Mouse (Mus musculus): ENCODE measurements at regions not wholly inside any gene's neighbourhood (a gene's known extent, or its start where the extent isn't known, plus 50 kb on each side); places are given as distances from the start of the nearest gene placed in this dataset.

DNA sequence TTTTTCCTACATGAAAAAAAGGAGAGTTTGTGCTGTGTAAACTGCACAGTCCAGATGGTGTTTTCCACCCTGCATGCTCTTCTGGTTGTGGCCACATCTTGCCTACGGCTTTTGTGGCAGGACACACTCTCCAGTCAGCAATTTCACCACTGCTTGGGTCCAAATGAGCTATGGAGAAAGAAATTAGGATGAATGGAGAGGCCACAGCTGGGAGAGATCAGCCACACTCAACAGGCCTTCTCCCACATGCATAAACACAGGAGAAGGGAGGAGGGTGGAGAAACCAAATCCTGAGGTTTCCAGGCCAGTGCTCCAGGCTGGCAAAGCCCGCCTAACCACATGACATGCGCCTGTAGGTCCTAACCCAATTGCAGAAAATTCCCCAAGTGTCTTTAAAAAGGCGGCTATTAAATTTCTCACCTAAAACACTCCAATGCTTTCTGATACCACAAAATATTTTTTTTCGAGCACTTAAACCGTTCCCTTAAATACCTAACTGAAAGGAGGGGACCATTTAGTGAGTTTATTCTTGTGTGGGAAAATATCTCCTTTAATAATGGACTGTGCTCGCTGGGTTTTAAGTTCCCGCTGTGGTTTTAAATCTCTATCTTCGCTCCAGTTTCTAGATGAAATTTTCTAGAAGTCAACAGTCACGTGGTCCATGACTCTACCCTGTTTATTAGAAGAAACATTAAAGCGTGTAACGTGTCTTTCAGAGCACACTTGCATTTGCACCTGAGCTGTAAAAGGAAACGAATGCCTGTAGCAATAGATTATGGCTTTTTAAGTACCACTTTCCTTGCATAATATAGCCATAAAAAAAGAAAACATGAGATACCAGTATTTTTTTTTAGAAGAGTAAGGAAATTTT lies 97.9 kb upstream of the BC052040 start:
- no peak for DNase-seq (ENCODE audit: extremely low spot score in 1 of 2, low spot score in 1 of 2)

- no peak for DNase-seq (ENCODE audit: extremely low spot score in 1 of 2, low spot score in 1 of 2)
These were observed 93.1 kb upstream of the BC052040 start for GRCm38 (mm10) chr2:115488465-115488864.

DNA sequence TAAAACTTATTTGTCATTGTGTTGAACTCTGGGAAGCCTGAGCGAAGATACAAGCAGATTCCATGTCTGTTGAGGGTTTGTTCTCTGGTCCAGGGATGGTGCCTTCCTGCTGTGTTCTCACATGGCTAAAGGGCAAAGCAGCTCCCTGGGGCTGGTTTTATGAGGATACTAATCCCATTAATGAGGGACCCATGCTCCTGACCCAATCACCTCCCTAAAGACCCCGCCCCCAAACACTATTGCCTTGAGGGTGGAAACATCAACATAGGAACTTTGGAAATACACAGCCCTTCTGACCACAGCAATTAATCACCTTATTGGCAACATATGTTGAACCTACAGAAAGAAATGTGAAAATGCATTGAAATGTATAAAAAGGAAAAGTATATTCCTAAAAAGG lies 88.5 kb upstream of the BC052040 start:
- no peak for DNase-seq (ENCODE audit: extremely low spot score in 1 of 2, low spot score in 1 of 2)

DNA sequence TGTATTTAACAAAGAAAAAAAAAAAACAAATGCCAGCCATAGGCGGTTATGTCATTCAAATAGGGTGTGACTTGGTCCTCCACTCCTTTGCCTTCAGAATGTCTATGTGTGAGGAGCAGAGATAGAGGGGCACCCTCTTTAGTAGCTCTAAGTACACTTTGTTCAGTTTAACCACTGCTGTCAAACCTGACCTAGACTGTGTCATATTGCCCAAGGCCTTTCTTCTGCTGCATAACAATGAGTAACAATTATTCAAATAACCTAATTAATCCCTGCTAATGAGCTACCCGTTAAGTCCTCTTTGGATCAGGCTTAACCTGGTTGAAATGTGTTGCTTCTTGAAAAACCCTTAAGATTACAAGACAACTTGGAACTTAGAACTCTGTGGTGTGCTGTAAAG lies 81.6 kb upstream of the BC052040 start:
- no peak for DNase-seq (ENCODE audit: extremely low spot score in 1 of 2, low spot score in 1 of 2)

DNA sequence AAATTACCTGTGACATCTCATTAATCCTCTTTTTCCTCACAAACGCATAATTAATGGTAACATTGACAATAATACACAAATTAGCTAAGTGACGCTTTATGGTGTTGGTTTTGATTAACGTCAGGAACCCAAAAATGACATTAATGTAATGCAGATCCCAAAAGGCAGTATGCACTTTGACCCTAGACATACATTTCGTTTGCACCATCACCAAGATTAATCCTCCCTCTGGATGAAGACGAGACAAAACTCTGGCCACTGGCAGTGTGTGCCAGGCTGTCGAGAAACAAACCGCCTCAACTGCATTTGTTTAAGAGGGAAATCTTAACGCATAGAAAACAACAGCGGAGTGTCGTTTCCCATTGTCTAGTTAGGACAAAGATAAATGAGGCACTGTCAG lies 72.0 kb upstream of the BC052040 start:
- DNase-seq (ENCODE audit: extremely low spot score in 1 of 2, low spot score in 1 of 2), result no peak

GRCm38 (mm10) chr2:115511146-115511545 lies 70.4 kb upstream of the BC052040 start:
- no peak for DNase-seq (ENCODE audit: extremely low spot score in 1 of 2, low spot score in 1 of 2)

GRCm38 (mm10) chr2:115511612-115512525 lies 69.6 kb upstream of the BC052040 start:
- DNase-seq (ENCODE audit: extremely low spot score in 1 of 2, low spot score in 1 of 2), result no peak

GRCm38 (mm10) chr2:115512891-115513290 lies 68.6 kb upstream of the BC052040 start:
- DNase-seq (ENCODE audit: extremely low spot score in 1 of 2, low spot score in 1 of 2), result no peak

- peak; percentile 8 to 25 for DNase-seq (ENCODE audit: extremely low spot score in 1 of 2, low spot score in 1 of 2)
These were observed 67.7 kb upstream of the BC052040 start for GRCm38 (mm10) chr2:115513774-115514231.

GRCm38 (mm10) chr2:115514831-115515428 lies 66.6 kb upstream of the BC052040 start:
- DNase-seq (ENCODE audit: extremely low spot score in 1 of 2, low spot score in 1 of 2), result peak; percentile 31 to 67

DNA sequence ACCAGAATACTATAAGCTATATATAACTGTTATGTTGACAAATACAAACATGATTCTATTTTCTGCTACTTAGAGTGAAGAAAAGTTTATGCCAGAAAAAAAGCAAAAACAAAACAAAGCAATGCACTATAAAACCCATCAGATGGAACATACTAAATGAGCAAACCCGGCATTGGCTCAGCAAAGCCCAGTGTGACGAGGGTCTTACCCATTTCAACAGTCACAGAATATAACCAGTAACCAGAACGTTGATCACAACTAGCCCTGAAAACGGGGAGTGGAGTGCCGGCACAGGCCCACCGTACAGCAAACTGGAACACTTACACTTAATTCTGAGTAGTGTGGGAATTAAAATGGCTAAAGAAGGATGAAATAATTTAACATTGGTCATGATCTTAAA lies 66.0 kb upstream of the BC052040 start:
- DNase-seq (ENCODE audit: extremely low spot score in 1 of 2, low spot score in 1 of 2), result no peak

DNA sequence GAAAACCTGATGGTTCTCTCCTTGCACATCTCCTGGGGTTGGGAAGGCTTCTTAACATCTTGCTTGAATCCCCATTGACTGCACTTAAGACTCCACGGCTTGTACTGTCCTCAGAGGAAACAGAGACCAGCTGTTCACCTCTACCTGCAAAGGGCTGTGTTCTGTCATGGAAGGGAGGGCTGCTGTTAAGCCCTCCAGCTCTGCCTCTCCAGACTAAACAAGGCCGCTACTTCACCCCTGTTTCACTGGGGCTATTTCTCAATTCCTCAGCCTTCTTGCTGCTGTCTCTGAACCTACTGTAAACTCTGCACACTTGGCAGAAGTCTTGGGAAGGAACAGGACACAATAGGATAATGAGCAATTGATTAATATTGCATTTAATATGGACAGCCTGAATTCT lies 64.7 kb upstream of the BC052040 start:
- DNase-seq (ENCODE audit: extremely low spot score in 1 of 2, low spot score in 1 of 2), result no peak

DNA sequence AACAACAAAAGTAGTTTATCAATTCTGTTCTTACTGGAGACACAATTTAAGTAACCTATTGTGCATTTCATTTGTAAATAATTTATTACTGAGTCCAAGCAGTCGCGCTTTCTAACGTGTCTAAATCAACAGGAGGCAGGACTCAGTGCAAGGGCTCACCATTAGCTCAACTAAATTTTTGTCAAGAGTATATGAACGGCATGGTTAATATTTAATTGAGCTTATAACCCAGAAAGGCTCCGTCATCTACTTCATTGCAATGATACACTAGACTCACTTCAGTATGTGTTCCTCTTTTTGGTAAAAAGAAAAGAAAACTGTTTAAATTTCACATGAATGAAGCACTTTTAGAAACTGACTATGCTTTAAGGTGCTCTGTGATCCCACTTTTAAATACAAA lies 61.5 kb upstream of the BC052040 start:
- no peak for DNase-seq (ENCODE audit: extremely low spot score in 1 of 2, low spot score in 1 of 2)

- DNase-seq (ENCODE audit: extremely low spot score in 1 of 2, low spot score in 1 of 2), result no peak
These were observed 60.9 kb upstream of the BC052040 start for GRCm38 (mm10) chr2:115520413-115521139.

- DNase-seq (ENCODE audit: extremely low spot score in 1 of 2, low spot score in 1 of 2), result no peak
These were observed 51.6 kb upstream of the BC052040 start for GRCm38 (mm10) chr2:115529878-115530277.

Measured in frontal cortex, adult 2 months (tissue).